8 mouse cellular contexts compared by ENCODE assay signal in the genomic region with DNA sequence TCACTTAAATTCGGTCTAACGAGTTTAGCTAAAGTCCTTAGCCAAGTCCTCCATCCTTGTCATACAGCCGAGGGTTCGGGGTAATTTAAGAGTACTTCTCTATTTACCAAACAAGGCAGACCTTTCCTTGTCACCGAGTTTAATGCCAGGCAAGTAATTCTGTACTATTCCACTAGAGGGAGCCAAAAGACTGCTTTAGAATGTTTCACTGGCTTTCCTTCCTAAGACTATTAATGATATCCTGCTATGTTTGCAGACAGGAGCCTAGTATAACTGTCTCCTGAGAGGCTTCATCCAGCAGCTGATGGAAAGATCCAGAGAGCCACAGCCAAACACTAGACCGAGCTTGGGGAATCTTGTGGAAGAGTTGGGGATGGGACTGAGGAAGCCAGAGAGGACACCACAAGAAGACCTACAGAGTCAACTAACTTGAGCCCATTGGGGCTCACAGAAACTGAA. TPM values are rescaled to one million over a fixed set of nuclear protein-coding genes. Genes with fewer than 3 reads are reported as not detected.
DNase-seq lines count a peak whose midpoint lies in the region; ATAC-seq lines count a peak whose summit lies in the region.

No protein-coding gene starts in this region.

- peak; percentile 82 for ATAC-seq in erythroid progenitor cell, adult 5-6 weeks (replicated peaks; ENCODE audit: low FRiP score, poor library complexity, severe bottlenecking)

- H3K27me3 ChIP-seq in hindbrain, embryonic 10.5 days (ENCODE audit: insufficient read depth, poor library complexity, severe bottlenecking): peaks cover 23% of the 10 kb centered on the region
- peaks cover 19% of the 10 kb centered on the region for H3K27me3 ChIP-seq in megakaryocyte, embryonic 14.5 days (replicated peaks)
- no peaks in the 10 kb centered on the region for H3K27me3 ChIP-seq in splenic B cell, adult 2 months (ENCODE audit: control insufficient read depth, insufficient read depth, low read length, poor library complexity, severe bottlenecking)

- DNase-seq in ovary, postnatal 14 days (ENCODE audit: low spot score): peak; percentile 59
- no peak for DNase-seq in ovary, postnatal 10 days (ENCODE audit: low spot score)
- DNase-seq in hindbrain, embryonic 10.5 days (ENCODE audit: low spot score): no peak
- peak; percentile 86 for DNase-seq in layer of hippocampus, adult 9-10 months (ENCODE audit: low spot score)
- peak; percentile 87 for DNase-seq in splenic B cell, adult 2 months (ENCODE audit: low read depth, low spot score)

- H3K9me3 ChIP-seq in hindbrain, embryonic 10.5 days: no peaks in the 10 kb centered on the region
- H3K9me3 ChIP-seq in megakaryocyte, embryonic 14.5 days: peaks cover 5% of the 10 kb centered on the region; the same call in 1 of the 2 replicates

- no peaks in the 10 kb centered on the region for H3K4me1 ChIP-seq in brown adipose tissue, adult 24 weeks (ENCODE audit: control insufficient read depth, insufficient read depth, insufficient read length, low read length)
- peaks cover 8% of the 10 kb centered on the region; the same call in 1 of the 2 replicates for H3K4me1 ChIP-seq in hindbrain, embryonic 10.5 days (replicated peaks)
- peaks cover 9% of the 10 kb centered on the region for H3K4me1 ChIP-seq in megakaryocyte, embryonic 14.5 days

- 0 out of 2 replicates have a peak overlapping the region, but pooled peaks have one; percentile 9 for H3K4me3 ChIP-seq in brown adipose tissue, adult 24 weeks (ENCODE audit: insufficient read depth, low read depth, low read length)
- peak overlapping the region; percentile 42 for H3K4me3 ChIP-seq in hindbrain, embryonic 10.5 days
- H3K4me3 ChIP-seq in megakaryocyte, embryonic 14.5 days (replicated peaks): peak overlapping the region; percentile 88

- 2% methylated on average over 6 of the region's 6 CpGs for WGBS in hindbrain, embryonic 10.5 days

- no peak overlapping the region for H3K27ac ChIP-seq in brown adipose tissue, adult 24 weeks (replicated peaks; ENCODE audit: low read depth, low read length)
- peak overlapping the region; percentile 66; the same call in 1 of the 2 replicates for H3K27ac ChIP-seq in hindbrain, embryonic 10.5 days

- H3K36me3 ChIP-seq in hindbrain, embryonic 10.5 days: no peaks in the 10 kb centered on the region
- no peaks in the 10 kb centered on the region for H3K36me3 ChIP-seq in megakaryocyte, embryonic 14.5 days (replicated peaks; ENCODE audit: low read length)
- no peaks in the 10 kb centered on the region for H3K36me3 ChIP-seq in splenic B cell, adult 2 months (ENCODE audit: control insufficient read depth, insufficient read depth, low read length, poor library complexity, severe bottlenecking)

RNA-seq across cellular contexts. Expression of gene Ptf1a, which starts 30.4 kb away (rescaled TPM):
- not detected in 2 replicates for polyA plus RNA-seq in brown adipose tissue, adult 24 weeks (2012; ENCODE audit: insufficient read depth, insufficient read length, missing spikeins)
- total RNA-seq in erythroid progenitor cell, adult 5-6 weeks (2015; ENCODE audit: low replicate concordance): not detected in 2 replicates
- total RNA-seq in erythroid progenitor cell, adult 5-6 weeks (2017; ENCODE audit: low replicate concordance): not detected in 2 replicates
- polyA plus RNA-seq in hindbrain, embryonic 10.5 days (2016; fragmentation: Nextera tagmentation; extraction: Ambion mirVana): 6.1 and 16.5 TPM in 2 replicates
- not detected in 2 replicates for polyA plus RNA-seq in megakaryocyte, embryonic 14.5 days (2012; ENCODE audit: insufficient read depth, low replicate concordance)

RNA-seq across cellular contexts. Expression of gene Msrb2, which starts 43.9 kb away (rescaled TPM):
- 67.2 and 79.8 TPM in 2 replicates for polyA plus RNA-seq in brown adipose tissue, adult 24 weeks (2012; ENCODE audit: insufficient read depth, insufficient read length, missing spikeins)
- 9.4 TPM in 1 of 2 replicates, not detected in the other for total RNA-seq in erythroid progenitor cell, adult 5-6 weeks (2015; ENCODE audit: low replicate concordance)
- 0.61 and 2.1 TPM in 2 replicates for total RNA-seq in erythroid progenitor cell, adult 5-6 weeks (2017; ENCODE audit: low replicate concordance)
- polyA plus RNA-seq in hindbrain, embryonic 10.5 days (2016; fragmentation: Nextera tagmentation; extraction: Ambion mirVana): 13.8 and 16.3 TPM in 2 replicates
- polyA plus RNA-seq in megakaryocyte, embryonic 14.5 days (2012; ENCODE audit: insufficient read depth, low replicate concordance): 8.8 and 19.6 TPM in 2 replicates

Comparison
In these comparisons a context has a peak if more than half of its experiments do, and no peak if none do; other contexts are left out.
1. DNase-seq: peak in ovary, postnatal 14 days (single experiment), layer of hippocampus, adult 9-10 months (single experiment) and splenic B cell, adult 2 months (single experiment); none in ovary, postnatal 10 days (single experiment) and hindbrain, embryonic 10.5 days (single experiment).
2. H3K4me3 ChIP-seq: peak in every context shown above with its lines; median percentile 88 in megakaryocyte, embryonic 14.5 days; 42 in hindbrain, embryonic 10.5 days; 9 in brown adipose tissue, adult 24 weeks.